Mouse (Mus musculus) ES-Bruce4 (cell line): ENCODE data around the gene Hoxc8. TPM values are rescaled to one million over a fixed set of nuclear protein-coding genes. Genes with fewer than 3 reads are reported as not detected.

Experiments
- H3K27ac ChIP-seq: 2 replicates; pipeline ENCODE4 v1.5.1; 2012; ENCODE audit warnings: low read length, inconsistent platforms; ENCODE audit not compliant: insufficient read depth
- H3K27me3 ChIP-seq: 2 replicates; pipeline ENCODE4 v1.6.1; 2012; ENCODE audit warnings: mild to moderate bottlenecking, low read length, inconsistent platforms; ENCODE audit not compliant: control insufficient read depth, poor library complexity, insufficient read depth, severe bottlenecking
- H3K36me3 ChIP-seq: 2 replicates; pipeline ENCODE4 v1.6.1; 2012; ENCODE audit warnings: inconsistent platforms, mild to moderate bottlenecking, low read length, moderate library complexity; ENCODE audit not compliant: control insufficient read depth, poor library complexity, insufficient read depth, severe bottlenecking
- H3K4me1 ChIP-seq: one replicate; pipeline ENCODE4 v1.8.1; 2011; ENCODE audit warnings: low read length; ENCODE audit not compliant: control insufficient read depth, insufficient read depth
- H3K4me3 ChIP-seq: 2 replicates; pipeline ENCODE4 v1.5.1; 2011; ENCODE audit warnings: low read depth, mild to moderate bottlenecking, low read length
- H3K9ac ChIP-seq: 2 replicates; pipeline ENCODE4 v1.6.1; 2012; ENCODE audit warnings: low read depth, mild to moderate bottlenecking, inconsistent platforms; ENCODE audit not compliant: poor library complexity, severe bottlenecking
- H3K9me3 ChIP-seq: replicated peaks from 2 replicates; pipeline ENCODE4 v1.6.1; 2012; ENCODE audit warnings: mild to moderate bottlenecking, low read length, inconsistent platforms; ENCODE audit not compliant: control insufficient read depth, poor library complexity, insufficient read depth, severe bottlenecking
- CTCF ChIP-seq: IDR thresholded peaks from one replicate; pipeline ENCODE4 v1.8.1; 2011; ENCODE audit warnings: low read depth, low read length
- EP300 ChIP-seq: IDR thresholded peaks from 2 replicates; pipeline ENCODE4 v1.6.1; 2011; ENCODE audit warnings: low read depth, low read length; ENCODE audit not compliant: insufficient read depth
- POLR2A ChIP-seq: IDR thresholded peaks from one replicate; pipeline ENCODE4 v1.8.1; 2011; ENCODE audit warnings: low read length; ENCODE audit not compliant: insufficient read depth
- polyA plus RNA-seq: library from polyadenylated mRNA; stranded (reverse); fragments of >200 nt; gene quantifications from 2 replicates; pipeline ENCODE4 v1.2.4, GENCODE M21; 2011; ENCODE audit warnings: low read depth; ENCODE audit not compliant: missing spikeins, insufficient read depth, insufficient read length

Hoxc8 gene
- polyA plus RNA-seq, 1 experiment, result 0.45 TPM

- Histone ChIP-seq H3K4me3 (peak overlapping the region; percentile 8), H3K27me3 (peaks cover 53% of the 10 kb centered on the region), H3K9ac (no peak overlapping the region), H3K9me3 (no peaks in the 10 kb centered on the region), H3K27ac (no peak overlapping the region), H3K36me3 (no peaks in the 10 kb centered on the region), H3K4me1 (no peaks in the 10 kb centered on the region)
- TF ChIP-seq POLR2A (no peak), CTCF (no peak), EP300 (no peak)
Measured at GRCm38 (mm10) chr15:102975688-102976111, 14.7 kb upstream of the Hoxc8 start.

DNA sequence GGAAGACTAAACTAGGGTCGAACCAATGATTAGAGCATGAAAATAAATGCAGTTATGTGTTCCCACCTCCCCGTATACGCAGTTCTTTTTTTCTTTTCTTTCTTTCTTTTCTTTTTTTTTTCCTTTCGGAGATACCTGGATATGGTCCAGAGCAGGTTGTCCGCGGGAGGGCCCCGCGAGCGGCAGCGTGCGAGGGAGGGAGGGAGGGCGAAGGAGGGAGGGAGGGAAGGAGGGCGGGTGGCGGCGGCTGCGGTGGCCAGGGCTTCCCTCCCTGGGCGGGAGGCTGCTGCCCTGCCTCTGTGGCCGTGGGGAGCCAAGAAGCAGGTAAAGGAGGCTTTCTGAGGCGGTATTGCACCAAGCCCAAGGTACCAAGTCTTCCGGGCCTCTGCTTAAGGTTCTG is 14.2 kb upstream of the Hoxc8 start, which contains the start of gene Hoxc9:
Gene Hoxc9, plus strand, starts transcription at position 269 of the 400 bp plus-strand sequence.
- H3K4me3 ChIP-seq, result peak within 1 kb of the TSS; percentile 17
- H3K36me3 ChIP-seq, result no peaks in the 10 kb centered on the region
- H3K27me3 ChIP-seq, result peaks cover 54% of the 10 kb centered on the region
- H3K27ac ChIP-seq, result no peak within 1 kb of the TSS
- no peak within 1 kb of the TSS for H3K9ac ChIP-seq
- H3K4me1 ChIP-seq, result no peaks in the 10 kb centered on the region
- H3K9me3 ChIP-seq, result no peaks in the 10 kb centered on the region
- TF ChIP-seq CTCF, result no peak
- no peak for TF ChIP-seq POLR2A
- TF ChIP-seq EP300, result no peak

DNA sequence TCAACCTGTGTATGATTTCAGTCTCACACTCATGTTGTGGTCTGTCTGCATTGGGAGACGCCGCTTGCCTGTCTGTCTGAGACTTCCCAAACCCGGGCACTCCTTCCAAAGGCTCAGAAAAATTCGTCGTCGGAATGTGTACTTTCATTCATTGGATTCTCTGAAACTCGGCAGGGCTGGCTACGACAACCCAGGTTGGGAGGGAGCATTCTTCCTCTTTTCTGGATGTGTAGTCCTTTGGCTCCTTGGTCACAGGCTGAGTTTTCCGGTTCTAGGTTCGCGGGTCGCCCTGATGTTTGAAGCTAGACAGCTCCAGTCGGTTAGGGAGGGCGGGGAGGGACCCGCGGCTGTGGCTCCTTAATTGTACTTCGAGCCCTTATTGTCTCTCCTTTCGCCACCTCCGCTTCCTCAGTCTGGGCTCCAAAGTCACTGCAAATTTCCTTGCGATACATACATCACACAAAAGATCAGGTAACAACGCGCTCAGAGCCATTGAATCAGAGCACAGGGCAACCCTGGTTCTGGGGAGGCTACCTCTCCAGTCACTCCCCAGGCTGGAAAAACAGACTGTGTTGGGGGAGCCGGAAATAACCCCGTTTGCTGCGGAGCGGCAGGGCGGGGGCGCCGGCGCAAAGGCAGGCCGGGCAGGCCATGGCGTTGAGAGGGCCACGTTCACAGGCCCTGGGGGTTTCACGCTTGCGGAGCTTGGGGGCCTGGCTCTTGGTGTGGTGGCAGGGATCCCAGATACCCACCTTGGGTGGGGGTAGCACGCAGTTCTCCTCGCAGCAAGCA is 13.6 kb upstream of the Hoxc8 start:
- Histone ChIP-seq H3K27me3 (peaks cover 57% of the 10 kb centered on the region), H3K9me3 (no peaks in the 10 kb centered on the region), H3K27ac (no peak overlapping the region), H3K4me1 (no peaks in the 10 kb centered on the region), H3K9ac (no peak overlapping the region), H3K4me3 (peak overlapping the region; percentile 17), H3K36me3 (no peaks in the 10 kb centered on the region)
- no peak for TF ChIP-seq CTCF
- no peak for TF ChIP-seq EP300
- no peak for TF ChIP-seq POLR2A

GRCm38 (mm10) chr15:102977423-102977974 is 12.9 kb upstream of the Hoxc8 start:
- no peak overlapping the region for H3K27ac ChIP-seq
- H3K4me1 ChIP-seq, result no peaks in the 10 kb centered on the region
- H3K9me3 ChIP-seq, result no peaks in the 10 kb centered on the region
- TF ChIP-seq CTCF (no peak), POLR2A (no peak), EP300 (no peak)
- H3K36me3 ChIP-seq, result no peaks in the 10 kb centered on the region
- no peak overlapping the region for H3K4me3 ChIP-seq
- no peak overlapping the region for H3K9ac ChIP-seq
- peaks cover 62% of the 10 kb centered on the region for H3K27me3 ChIP-seq

DNA sequence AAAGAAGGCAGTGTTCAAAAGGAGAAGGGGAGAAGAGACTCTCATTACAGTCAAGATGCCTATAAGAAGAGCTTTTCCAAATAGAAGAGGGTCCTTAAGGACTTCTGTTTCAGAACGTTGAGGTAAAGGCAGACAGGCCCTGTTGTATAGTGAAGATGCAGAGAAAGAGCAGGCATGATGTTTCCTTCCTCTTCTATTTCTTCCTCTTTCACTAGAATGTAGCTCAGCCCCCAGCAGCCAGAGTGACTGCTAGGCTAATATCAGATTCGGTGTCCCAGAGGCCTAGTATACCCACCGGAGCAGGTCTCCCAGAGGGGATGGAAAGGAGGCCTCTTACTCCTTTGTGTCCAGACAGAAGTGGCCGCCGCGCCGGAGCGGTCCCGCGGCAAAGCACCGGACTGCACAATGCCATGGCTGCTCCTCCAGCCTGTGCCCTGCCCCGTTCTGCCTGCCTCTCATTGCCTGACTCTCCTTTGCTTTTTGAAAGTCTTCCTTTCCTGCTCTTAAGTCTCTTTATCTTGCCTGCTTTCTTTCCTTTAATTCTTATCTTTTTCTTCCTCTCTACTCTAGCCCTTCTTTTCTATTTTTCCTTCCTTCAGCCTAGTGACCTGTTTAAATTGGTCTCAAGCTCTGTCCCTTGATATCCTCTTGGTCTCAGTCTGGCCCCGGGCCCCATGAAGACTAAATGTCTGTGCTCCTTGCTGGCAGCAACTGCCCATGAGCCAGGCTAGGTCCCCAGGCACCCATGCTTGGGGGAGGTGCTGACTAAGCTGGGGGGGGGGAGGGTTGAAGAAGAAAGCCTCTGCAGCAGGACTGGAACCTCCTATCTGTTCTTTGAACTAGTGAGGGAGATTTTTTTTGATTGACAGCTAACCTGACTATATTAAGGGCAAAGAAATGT is 11.5 kb upstream of the Hoxc8 start:
- H3K27me3 ChIP-seq, result peaks cover 65% of the 10 kb centered on the region
- H3K9ac ChIP-seq, result no peak overlapping the region

More for the DNA sequence above, 11.5 kb upstream of the Hoxc8 start:
- H3K4me3 ChIP-seq, result no peak overlapping the region
- no peaks in the 10 kb centered on the region for H3K9me3 ChIP-seq
- H3K4me1 ChIP-seq, result no peaks in the 10 kb centered on the region
- no peak overlapping the region for H3K27ac ChIP-seq
- TF ChIP-seq EP300, result no peak
- TF ChIP-seq POLR2A, result no peak
- no peak for TF ChIP-seq CTCF
- no peaks in the 10 kb centered on the region for H3K36me3 ChIP-seq
